Mouse (Mus musculus) CH12.LX (cell line): ENCODE measurements around the gene Gm21973. TPM values are rescaled to one million over a fixed set of nuclear protein-coding genes. Genes with fewer than 3 reads are reported as not detected.
A peak's percentile ranks its signal among the peaks of the same experiment; 100 is the strongest.

Experiments used
- DNase-seq: peaks from one replicate; pipeline ENCODE4 v3.0.0-alpha.2; 2013; ENCODE audit errors: extremely low read depth
- H3K27ac ChIP-seq: 2 replicates; pipeline ENCODE4 v1.5.1; 2012; ENCODE audit warnings: low read depth, mild to moderate bottlenecking, control low read depth, moderate library complexity; ENCODE audit not compliant: insufficient read depth
- H3K27me3 ChIP-seq: replicated peaks from 2 replicates; pipeline ENCODE3; 2012; ENCODE audit warnings: inconsistent platforms
- H3K36me3 ChIP-seq, 2 experiments: replicated peaks in 1 of 2; 2 replicates each; pipeline versions ENCODE3 to v1.6.1; 2012; ENCODE audit warnings: inconsistent platforms in 1 of 2, low read length in 1 of 2, mild to moderate bottlenecking in 1 of 2, mixed read lengths in 1 of 2, moderate library complexity in 1 of 2; ENCODE audit not compliant: control insufficient read depth in 1 of 2, insufficient read depth in 1 of 2
- H3K4me1 ChIP-seq, 2 experiments: 2 replicates each; pipeline ENCODE4 v1.6.1; 2012; ENCODE audit warnings: inconsistent platforms in 1 of 2, moderate library complexity in 1 of 2; ENCODE audit not compliant: insufficient read depth in 2 of 2, control insufficient read depth in 1 of 2
- H3K4me2 ChIP-seq: 2 replicates; pipeline ENCODE4 v1.6.1; 2012; ENCODE audit warnings: low read depth, mild to moderate bottlenecking, control low read depth; ENCODE audit not compliant: poor library complexity, insufficient read depth, severe bottlenecking
- H3K4me3 ChIP-seq, 3 experiments: fragments of 150-350 bp in 1 of 3; sonication (generic) in 1 of 3; replicated peaks in 1 of 3; 2 replicates each; pipeline versions ENCODE3 to v1.5.1; 2011 to 2012; ENCODE audit warnings: low read depth in 2 of 3, low read length in 2 of 3, mild to moderate bottlenecking in 2 of 3, moderate library complexity in 2 of 3, control low read depth in 1 of 3, improper control_type of control experiment in 1 of 3, inconsistent platforms in 1 of 3, mixed read lengths in 1 of 3; ENCODE audit not compliant: poor library complexity in 1 of 3
- H3K79me2 ChIP-seq: replicated peaks from 2 replicates; pipeline ENCODE4 v1.6.1; 2012; ENCODE audit warnings: mild to moderate bottlenecking, moderate library complexity; ENCODE audit not compliant: control insufficient read depth, poor library complexity, insufficient read depth, severe bottlenecking; ENCODE audit errors: extremely low read depth
- H3K9ac ChIP-seq: 2 replicates; pipeline ENCODE4 v1.6.1; 2012; ENCODE audit warnings: low read depth, mild to moderate bottlenecking, control low read depth, moderate library complexity; ENCODE audit not compliant: insufficient read depth
- H3K9me3 ChIP-seq: replicated peaks from 2 replicates; pipeline ENCODE3; 2012; ENCODE audit warnings: low read length, inconsistent platforms, mixed read lengths
- BHLHE40 ChIP-seq: IDR thresholded peaks from 2 replicates; pipeline ENCODE4 v1.6.1; 2011; ENCODE audit warnings: mild to moderate bottlenecking, low read depth, low read length, improper control_type of control experiment
- CHD1 ChIP-seq: IDR thresholded peaks from 2 replicates; pipeline ENCODE4 v1.6.1; 2012; ENCODE audit warnings: low read depth, low read length, improper control_type of control experiment, inconsistent platforms
- CHD2 ChIP-seq: IDR thresholded peaks from 2 replicates; pipeline ENCODE4 v1.6.1; 2011; ENCODE audit warnings: low read length, improper control_type of control experiment
- E2F4 ChIP-seq: IDR thresholded peaks from 2 replicates; pipeline ENCODE4 v1.6.1; 2011; ENCODE audit warnings: low read depth, low read length, improper control_type of control experiment; ENCODE audit not compliant: insufficient replicate concordance
- ELF1 ChIP-seq: IDR thresholded peaks from 2 replicates; pipeline ENCODE4 v1.6.1; 2014; ENCODE audit warnings: low read depth, mild to moderate bottlenecking, inconsistent platforms, low read length, improper control_type of control experiment
- EP300 ChIP-seq: IDR thresholded peaks from 2 replicates; pipeline ENCODE4 v1.6.1; 2011; ENCODE audit warnings: low read length, improper control_type of control experiment
- ETS1 ChIP-seq: conservative IDR thresholded peaks from 2 replicates; pipeline ENCODE4 v1.6.1; 2012; ENCODE audit warnings: low read depth, mild to moderate bottlenecking, inconsistent platforms, low read length, improper control_type of control experiment, moderate library complexity
- GABPA ChIP-seq: IDR thresholded peaks from 2 replicates; pipeline ENCODE4 v1.6.1; 2012; ENCODE audit warnings: low read depth, low read length, improper control_type of control experiment, inconsistent platforms; ENCODE audit not compliant: insufficient replicate concordance
- HCFC1 ChIP-seq: IDR thresholded peaks from 2 replicates; pipeline ENCODE4 v1.6.1; 2012; ENCODE audit warnings: low read depth, mild to moderate bottlenecking, inconsistent platforms, low read length, improper control_type of control experiment
- IRF4 ChIP-seq: IDR thresholded peaks from 2 replicates; pipeline ENCODE4 v1.6.1; 2014; ENCODE audit warnings: low read depth, mild to moderate bottlenecking, inconsistent platforms, low read length, improper control_type of control experiment
- JUND ChIP-seq: conservative IDR thresholded peaks from 2 replicates; pipeline ENCODE4 v1.6.1; 2011; ENCODE audit warnings: low read depth, low read length, improper control_type of control experiment
- KAT2A ChIP-seq: IDR thresholded peaks from 2 replicates; pipeline ENCODE4 v1.6.1; 2012; ENCODE audit warnings: low read length, improper control_type of control experiment, inconsistent platforms; ENCODE audit not compliant: insufficient replicate concordance
- MAFK ChIP-seq: IDR thresholded peaks from 2 replicates; pipeline ENCODE4 v1.6.1; 2011; ENCODE audit warnings: low read length, improper control_type of control experiment; ENCODE audit not compliant: insufficient replicate concordance
- MAX ChIP-seq: IDR thresholded peaks from 2 replicates; pipeline ENCODE4 v1.6.1; 2011; ENCODE audit warnings: low read length, improper control_type of control experiment
- MAZ ChIP-seq: IDR thresholded peaks from 2 replicates; pipeline ENCODE4 v1.6.1; 2012; ENCODE audit warnings: low read depth, mild to moderate bottlenecking, inconsistent platforms, low read length, improper control_type of control experiment, moderate library complexity
- MEF2A ChIP-seq: IDR thresholded peaks from 2 replicates; pipeline ENCODE4 v1.6.1; 2014; ENCODE audit warnings: low read depth, mild to moderate bottlenecking, inconsistent platforms, low read length, improper control_type of control experiment, borderline replicate concordance
- MYC ChIP-seq: IDR thresholded peaks from 2 replicates; pipeline ENCODE4 v1.6.1; 2011; ENCODE audit warnings: low read depth, mild to moderate bottlenecking, improper control_type of control experiment, low read length
- NELFE ChIP-seq: IDR thresholded peaks from 2 replicates; pipeline ENCODE4 v1.6.1; 2011; ENCODE audit warnings: low read depth, low read length, improper control_type of control experiment
- NRF1 ChIP-seq: IDR thresholded peaks from 2 replicates; pipeline ENCODE4 v1.6.1; 2014; ENCODE audit warnings: low read depth, mild to moderate bottlenecking, inconsistent platforms, low read length, improper control_type of control experiment, moderate library complexity
- PAX5 ChIP-seq: IDR thresholded peaks from 2 replicates; pipeline ENCODE4 v1.6.1; 2012; ENCODE audit warnings: low read length, inconsistent platforms, mixed read lengths
- POLR2A ChIP-seq: IDR thresholded peaks from 2 replicates; pipeline ENCODE4 v1.6.1; 2011; ENCODE audit warnings: low read depth, mild to moderate bottlenecking, improper control_type of control experiment, low read length
- RCOR1 ChIP-seq: conservative IDR thresholded peaks from 2 replicates; pipeline ENCODE4 v1.6.1; 2012; ENCODE audit warnings: low read depth, mild to moderate bottlenecking, inconsistent platforms, low read length, improper control_type of control experiment
- SIN3A ChIP-seq: IDR thresholded peaks from 2 replicates; pipeline ENCODE4 v1.6.1; 2012; ENCODE audit warnings: low read length, improper control_type of control experiment, inconsistent platforms
- SMC3 ChIP-seq: IDR thresholded peaks from 2 replicates; pipeline ENCODE4 v1.6.1; 2011; ENCODE audit warnings: low read depth, low read length, improper control_type of control experiment
- TBP ChIP-seq: conservative IDR thresholded peaks from 2 replicates; pipeline ENCODE4 v1.6.1; 2011; ENCODE audit warnings: low read depth, low read length, improper control_type of control experiment
- TCF12 ChIP-seq: IDR thresholded peaks from 2 replicates; pipeline ENCODE4 v1.6.1; 2014; ENCODE audit warnings: low read depth, mild to moderate bottlenecking, inconsistent platforms, low read length, improper control_type of control experiment
- UBTF ChIP-seq: IDR thresholded peaks from 2 replicates; pipeline ENCODE4 v1.6.1; 2012; ENCODE audit warnings: low read depth, mild to moderate bottlenecking, inconsistent platforms, low read length, improper control_type of control experiment, moderate library complexity
- ZMIZ1 ChIP-seq: IDR thresholded peaks from 2 replicates; pipeline ENCODE4 v1.6.1; 2012; ENCODE audit warnings: low read depth, mild to moderate bottlenecking, inconsistent platforms, low read length, improper control_type of control experiment
- dilution Hi-C: fragments of 300-500 bp; cut with MboI; formaldehyde crosslinking; loops from 2 replicates; pipeline ENCODE4 v1.14.3; 2020; ENCODE audit warnings: low sequenced_read_pairs; ENCODE audit not compliant: extremely low pct_unique_long_range_greater_than_20kb, extremely low pct_ligation_motif_present
- in situ Hi-C: fragments of 300-500 bp; cut with MboI; formaldehyde crosslinking; loops from 3 replicates; pipeline ENCODE4 v1.14.3; 2019; ENCODE audit warnings: low sequenced_read_pairs, low pct_ligation_motif_present, low pct_unique_long_range_greater_than_20kb, mixed read lengths
- polyA plus RNA-seq: library from polyadenylated mRNA; unstranded; fragments of >175 nt; gene quantifications from 2 replicates; pipeline ENCODE4 v1.2.1, GENCODE M21; 2012; ENCODE audit warnings: low read depth; ENCODE audit not compliant: insufficient read length
- total RNA-seq, 2 experiments: library from RNA; depleted of rRNA; stranded (reverse); fragments of 300-350 nt in 1 of 2; fragments of >200 nt in 1 of 2; gene quantifications; 2 replicates each; pipeline ENCODE4 v1.2.3; 2012 to 2014

Gene Gm21973
- total and polyA plus RNA-seq, 3 experiments = not detected

GRCm38 (mm10) chr15:10375404-10375803 lies 50.2 kb downstream of the Gm21973 start:
- DNase-seq = no peak
- in situ Hi-C loops = no loop called here
- no peak overlapping the region for H3K9ac ChIP-seq
- no peaks in the 10 kb centered on the region for H3K79me2 ChIP-seq
- no peaks in the 10 kb centered on the region for H3K9me3 ChIP-seq
- H3K4me2 ChIP-seq = no peak overlapping the region
- H3K27me3 ChIP-seq = no peaks in the 10 kb centered on the region
- no peak for TF ChIP-seq RCOR1
- TF ChIP-seq MAX = no peak
- no peak for TF ChIP-seq KAT2A
- no peak for TF ChIP-seq HCFC1
- no peak for TF ChIP-seq BHLHE40
- TF ChIP-seq MAFK = no peak
- TF ChIP-seq MEF2A = no peak
- TF ChIP-seq ETS1 = no peak
- TF ChIP-seq TCF12 = no peak
- TF ChIP-seq NELFE = no peak
- TF ChIP-seq MAZ = no peak
- no peak for TF ChIP-seq JUND
- no peak for TF ChIP-seq ELF1
- TF ChIP-seq ZMIZ1 = no peak
- TF ChIP-seq PAX5 = no peak
- no peak for TF ChIP-seq POLR2A
- no peak for TF ChIP-seq IRF4
- no peak for TF ChIP-seq EP300
- TF ChIP-seq NRF1 = no peak
- TF ChIP-seq, all 38 proteins: peak for 0
- dilution Hi-C loops = no loop called here
- Histone ChIP-seq H3K4me3 (no peak overlapping the region), H3K36me3 (no peaks in the 10 kb centered on the region), H3K27ac (no peak overlapping the region), H3K4me1 (peaks cover 0 to 15% of the 10 kb centered on the region in 2 experiments; a peak in 2 of 4 replicates)

- Histone ChIP-seq H3K27me3 (no peaks in the 10 kb centered on the region), H3K79me2 (no peaks in the 10 kb centered on the region), H3K27ac (no peak overlapping the region), H3K4me1 (peaks cover 0 to 15% of the 10 kb centered on the region in 2 experiments; a peak in 2 of 4 replicates), H3K4me2 (0 out of 2 replicates have a peak overlapping the region, but pooled peaks have one; percentile 1), H3K36me3 (no peaks in the 10 kb centered on the region), H3K4me3 (no peak overlapping the region), H3K9ac (no peak overlapping the region), H3K9me3 (no peaks in the 10 kb centered on the region)
- dilution Hi-C loops = no loop called here
- DNase-seq = peak; percentile 58
- no peak for TF ChIP-seq HCFC1
- TF ChIP-seq ELF1 = no peak
- 0 out of 2 replicates have a peak, but pooled peaks have one; percentile 32 for TF ChIP-seq MAX
- no peak for TF ChIP-seq NRF1
- no peak for TF ChIP-seq NELFE
- no peak for TF ChIP-seq MAZ
- no peak for TF ChIP-seq E2F4
- TF ChIP-seq ETS1 = 0 out of 2 replicates have a peak, but pooled peaks have one; percentile 43
- no peak for TF ChIP-seq GABPA
- peak; percentile 43; the same call in 1 of the 2 replicates for TF ChIP-seq MYC
- no peak for TF ChIP-seq RCOR1
- 0 out of 2 replicates have a peak, but pooled peaks have one; percentile 44 for TF ChIP-seq SIN3A
- TF ChIP-seq TBP = no peak
- peak; percentile 24; the same call in 1 of the 2 replicates for TF ChIP-seq CHD2
- 0 out of 2 replicates have a peak, but pooled peaks have one; percentile 3 for TF ChIP-seq MAFK
- peak; percentile 76 for TF ChIP-seq EP300
- TF ChIP-seq CHD1 = 0 out of 2 replicates have a peak, but pooled peaks have one; percentile 25
- TF ChIP-seq UBTF = no peak
- TF ChIP-seq SMC3 = no peak
- TF ChIP-seq MEF2A = peak; percentile 79
- 0 out of 2 replicates have a peak, but pooled peaks have one; percentile 29 for TF ChIP-seq TCF12
- peak; percentile 65; the same call in 1 of the 2 replicates for TF ChIP-seq IRF4
- in situ Hi-C loops = no loop called here
Observed at GRCm38 (mm10) chr15:10378338-10378959, 53.3 kb downstream of the Gm21973 start.
